Mouse (Mus musculus) forebrain, postnatal 0 days (tissue): ENCODE data around the gene Maco1. TPM values are rescaled to one million over a fixed set of nuclear protein-coding genes. Genes with fewer than 3 reads are reported as not detected.
"Not testable (repeated sequence)": the region's sequence is repeated elsewhere in the genome, so short reads cannot be mapped to it uniquely, and the experiment has no call there.

Experiments used
- ATAC-seq: fragments of 200-750 bp; cut with Nextera tagmentation; 2 replicates; pipeline ENCODE4 v1.8.0; 2017; ENCODE audit warnings: mild to moderate bottlenecking, moderate library complexity
- DNase-seq: peaks from one replicate; pipeline ENCODE4 v3.0.0-alpha.2; 2015
- H3K27ac ChIP-seq: fragments of 300-500 bp; sonication (generic); 2 replicates; pipeline ENCODE4 v1.5.1; 2014; ENCODE audit warnings: low read depth, mild to moderate bottlenecking, antibody characterized with exemption, low read length, moderate library complexity, mixed read lengths
- H3K27me3 ChIP-seq: fragments of 300-500 bp; sonication (generic); 2 replicates; pipeline ENCODE4 v1.6.1; 2014; ENCODE audit warnings: mild to moderate bottlenecking, low read length, mixed read lengths; ENCODE audit not compliant: insufficient read depth
- H3K36me3 ChIP-seq: fragments of 300-500 bp; sonication (generic); 2 replicates; pipeline ENCODE4 v1.6.1; 2014; ENCODE audit warnings: mild to moderate bottlenecking, moderate library complexity; ENCODE audit not compliant: insufficient read depth
- H3K4me1 ChIP-seq: fragments of 300-500 bp; sonication (generic); 2 replicates; pipeline ENCODE4 v1.6.1; 2014; ENCODE audit warnings: antibody characterized with exemption; ENCODE audit not compliant: insufficient read depth
- H3K4me2 ChIP-seq: fragments of 300-500 bp; sonication (generic); 2 replicates; pipeline ENCODE4 v1.6.1; 2014; ENCODE audit warnings: low read depth, mild to moderate bottlenecking, moderate library complexity
- H3K4me3 ChIP-seq: fragments of 300-500 bp; sonication (generic); 2 replicates; pipeline ENCODE4 v1.5.1; 2014; ENCODE audit warnings: low read depth, low read length, mixed read lengths
- H3K9ac ChIP-seq: fragments of 300-500 bp; sonication (generic); 2 replicates; pipeline ENCODE4 v1.6.1; 2014; ENCODE audit warnings: mild to moderate bottlenecking
- H3K9me3 ChIP-seq: fragments of 300-500 bp; sonication (generic); 2 replicates; pipeline ENCODE4 v1.6.1; 2016; ENCODE audit warnings: low read length
- CTCF ChIP-seq: sonication (generic); IDR thresholded peaks from 2 replicates; pipeline ENCODE4 v1.5.1; 2016; ENCODE audit warnings: antibody characterized with exemption, control low read depth, low read depth
- WGBS: fragments of 180-500 bp; shearing (Covaris S2); extraction: QIAGEN DNeasy Blood & Tissue Kit; methylation state at CpG from one replicate; pipeline ENCODE4 v1.1.7; 2014; 5-methylcytosine and 5-hydroxymethylcytosine counted together
- polyA plus RNA-seq: library from polyadenylated mRNA; unstranded; fragments of >200 nt; fragmentation: Nextera tagmentation; extraction: Ambion mirVana; gene quantifications from 2 replicates; pipeline ENCODE4 v1.2.1, GENCODE M21; 2015
- total RNA-seq: library from RNA; depleted of rRNA; stranded (reverse); fragments of >200 nt; gene quantifications from 2 replicates; pipeline ENCODE4 v1.2.3, GENCODE M21; 2014

Gene Maco1
- total and polyA plus RNA-seq, 2 experiments from 2014 or later: 78.4 to 103 TPM

- WGBS: 78% methylated on average over 1 of the region's 1 CpGs
- no peak overlapping the region for H3K4me3 ChIP-seq
- H3K4me2 ChIP-seq: no peak overlapping the region
- no peak for TF ChIP-seq CTCF
- no peaks in the 10 kb centered on the region for H3K9me3 ChIP-seq
- peaks cover 6% of the 10 kb centered on the region for H3K36me3 ChIP-seq
- no peaks in the 10 kb centered on the region for H3K4me1 ChIP-seq
- H3K27ac ChIP-seq: no peak overlapping the region
- no peak for ATAC-seq
- H3K9ac ChIP-seq: no peak overlapping the region
- DNase-seq: no peak
- no peaks in the 10 kb centered on the region for H3K27me3 ChIP-seq
Measured at GRCm38 (mm10) chr4:134838221-134838620, 14.9 kb downstream of the Maco1 start.

- no peak overlapping the region for H3K4me2 ChIP-seq
- ATAC-seq: no peak
Measured at GRCm38 (mm10) chr4:134835486-134835885, 17.7 kb downstream of the Maco1 start.

GRCm38 (mm10) chr4:134831934-134832333 lies 21.2 kb downstream of the Maco1 start:
- Histone ChIP-seq H3K4me1 (no peaks in the 10 kb centered on the region), H3K27ac (no peak overlapping the region), H3K9ac (no peak overlapping the region), H3K9me3 (no peaks in the 10 kb centered on the region), H3K36me3 (peaks cover 35% of the 10 kb centered on the region), H3K4me2 (no peak overlapping the region), H3K4me3 (no peak overlapping the region), H3K27me3 (no peaks in the 10 kb centered on the region)
- 89% methylated on average over 3 of the region's 3 CpGs for WGBS
- no peak for TF ChIP-seq CTCF
- no peak for ATAC-seq
- no peak for DNase-seq

More at GRCm38 (mm10) chr4:134835486-134835885, 17.7 kb downstream of the Maco1 start:
- peaks cover 18% of the 10 kb centered on the region for H3K36me3 ChIP-seq
- H3K9ac ChIP-seq: no peak overlapping the region
- 90% methylated on average over 4 of the region's 4 CpGs for WGBS
- no peak for TF ChIP-seq CTCF
- DNase-seq: no peak
- H3K4me1 ChIP-seq: no peaks in the 10 kb centered on the region
- no peaks in the 10 kb centered on the region for H3K9me3 ChIP-seq
- no peaks in the 10 kb centered on the region for H3K27me3 ChIP-seq
- no peak overlapping the region for H3K27ac ChIP-seq
- no peak overlapping the region for H3K4me3 ChIP-seq

- ATAC-seq (no peak), DNase-seq (no peak)
- Histone ChIP-seq H3K27me3 (no peaks in the 10 kb centered on the region), H3K27ac (no peak overlapping the region), H3K36me3 (peaks cover 39% of the 10 kb centered on the region), H3K9me3 (no peaks in the 10 kb centered on the region), H3K4me1 (no peaks in the 10 kb centered on the region), H3K4me3 (no peak overlapping the region), H3K4me2 (no peak overlapping the region), H3K9ac (no peak overlapping the region)
- TF ChIP-seq CTCF: no peak
- WGBS: 92% methylated on average over 11 of the region's 11 CpGs
Measured at GRCm38 (mm10) chr4:134827806-134828205, 25.3 kb downstream of the Maco1 start.

- Histone ChIP-seq H3K4me1 (no peaks in the 10 kb centered on the region), H3K9ac (no peak overlapping the region), H3K36me3 (peaks cover 37% of the 10 kb centered on the region), H3K4me3 (no peak overlapping the region), H3K4me2 (no peak overlapping the region), H3K27ac (no peak overlapping the region), H3K9me3 (no peaks in the 10 kb centered on the region), H3K27me3 (no peaks in the 10 kb centered on the region)
- no peak for TF ChIP-seq CTCF
- DNase-seq: no peak
- ATAC-seq: no peak
Measured at GRCm38 (mm10) chr4:134826348-134826747, 26.8 kb downstream of the Maco1 start.

- WGBS: 98% methylated on average over 10 of the region's 11 CpGs
- not testable (repeated sequence) for H3K9ac ChIP-seq, H3K27me3 ChIP-seq, H3K4me1 ChIP-seq, H3K4me2 ChIP-seq, H3K27ac ChIP-seq, H3K4me3 ChIP-seq, H3K9me3 ChIP-seq, DNase-seq, ATAC-seq
- H3K36me3 ChIP-seq: peaks cover 35% of the 10 kb centered on the region
Measured at GRCm38 (mm10) chr4:134825864-134826263, 27.3 kb downstream of the Maco1 start.

DNA sequence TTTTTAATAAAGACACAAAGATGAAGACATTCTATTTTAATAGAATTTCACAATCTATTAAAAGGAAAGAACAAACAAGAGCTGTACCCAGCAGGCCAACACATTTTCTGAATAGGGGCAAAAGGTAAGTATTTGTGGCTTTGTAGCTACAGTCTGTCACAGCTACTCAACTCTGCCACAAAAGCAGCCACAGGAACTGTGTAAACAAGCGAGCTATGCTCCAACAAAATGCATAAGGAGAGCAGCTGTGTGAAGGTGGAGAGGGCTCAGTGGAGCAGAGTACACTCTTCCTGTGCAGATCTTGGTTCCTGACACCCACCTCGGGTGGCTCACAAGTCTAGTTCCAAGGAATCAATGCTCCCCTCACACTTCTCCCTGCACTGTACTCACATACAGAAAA lies 29.6 kb downstream of the Maco1 start:
- ATAC-seq: no peak
- Histone ChIP-seq H3K27me3 (no peaks in the 10 kb centered on the region), H3K4me2 (no peak overlapping the region), H3K9me3 (no peaks in the 10 kb centered on the region), H3K27ac (no peak overlapping the region), H3K9ac (no peak overlapping the region), H3K36me3 (peaks cover 27% of the 10 kb centered on the region), H3K4me1 (no peaks in the 10 kb centered on the region), H3K4me3 (no peak overlapping the region)
- DNase-seq: no peak
- 57% methylated on average over 2 of the region's 2 CpGs for WGBS
- TF ChIP-seq CTCF: no peak

GRCm38 (mm10) chr4:134821061-134821460 lies 32.1 kb downstream of the Maco1 start:
- no peak overlapping the region for H3K4me3 ChIP-seq
- no peak for ATAC-seq

More at GRCm38 (mm10) chr4:134821061-134821460, 32.1 kb downstream of the Maco1 start:
- no peak for TF ChIP-seq CTCF
- H3K9me3 ChIP-seq: no peaks in the 10 kb centered on the region
- no peaks in the 10 kb centered on the region for H3K27me3 ChIP-seq
- H3K4me2 ChIP-seq: no peak overlapping the region
- DNase-seq: no peak
- H3K27ac ChIP-seq: no peak overlapping the region
- H3K36me3 ChIP-seq: peaks cover 6% of the 10 kb centered on the region
- H3K9ac ChIP-seq: no peak overlapping the region
- WGBS: 74% methylated on average over 1 of the region's 1 CpGs
- H3K4me1 ChIP-seq: no peaks in the 10 kb centered on the region
